Mouse (Mus musculus) myocyte (in vitro differentiated cells): ENCODE measurements around the gene Flad1.

Experiments used
- E2F4 ChIP-seq: IDR thresholded peaks from one replicate; pipeline ENCODE4 v1.6.1; 2011; ENCODE audit warnings: mild to moderate bottlenecking, control low read depth, moderate library complexity; ENCODE audit not compliant: insufficient read depth
- MAX ChIP-seq: IDR thresholded peaks from one replicate; pipeline ENCODE4 v1.6.1; 2011; ENCODE audit warnings: low read depth, mild to moderate bottlenecking, control low read depth
- MYOG ChIP-seq, 3 experiments: IDR thresholded peaks; one replicate each; pipeline ENCODE4 v1.6.1; 2011; ENCODE audit warnings: control low read depth in 2 of 3, low read depth in 2 of 3, mild to moderate bottlenecking in 2 of 3; ENCODE audit not compliant: insufficient read length in 2 of 3, control insufficient read depth in 1 of 3, insufficient read depth in 1 of 3
- POLR2A ChIP-seq: IDR thresholded peaks from one replicate; pipeline ENCODE4 v1.6.1; 2011; ENCODE audit warnings: low read depth, mild to moderate bottlenecking, control low read depth, moderate library complexity; ENCODE audit not compliant: insufficient read length
- POLR2AphosphoS2 ChIP-seq: IDR thresholded peaks from one replicate; pipeline ENCODE4 v1.6.1; 2011; ENCODE audit warnings: low read depth, control low read depth; ENCODE audit not compliant: insufficient read length
- REST ChIP-seq: IDR thresholded peaks from one replicate; pipeline ENCODE4 v1.6.1; 2011; ENCODE audit warnings: mild to moderate bottlenecking, control low read depth, moderate library complexity; ENCODE audit not compliant: insufficient read depth, insufficient read length
- TCF12 ChIP-seq: IDR thresholded peaks from one replicate; pipeline ENCODE4 v1.6.1; 2011; ENCODE audit warnings: mild to moderate bottlenecking, control low read depth; ENCODE audit not compliant: poor library complexity, insufficient read depth, severe bottlenecking
- USF1 ChIP-seq: IDR thresholded peaks from one replicate; pipeline ENCODE4 v1.6.1; 2011; ENCODE audit warnings: low read depth, mild to moderate bottlenecking, control low read depth, moderate library complexity

DNA sequence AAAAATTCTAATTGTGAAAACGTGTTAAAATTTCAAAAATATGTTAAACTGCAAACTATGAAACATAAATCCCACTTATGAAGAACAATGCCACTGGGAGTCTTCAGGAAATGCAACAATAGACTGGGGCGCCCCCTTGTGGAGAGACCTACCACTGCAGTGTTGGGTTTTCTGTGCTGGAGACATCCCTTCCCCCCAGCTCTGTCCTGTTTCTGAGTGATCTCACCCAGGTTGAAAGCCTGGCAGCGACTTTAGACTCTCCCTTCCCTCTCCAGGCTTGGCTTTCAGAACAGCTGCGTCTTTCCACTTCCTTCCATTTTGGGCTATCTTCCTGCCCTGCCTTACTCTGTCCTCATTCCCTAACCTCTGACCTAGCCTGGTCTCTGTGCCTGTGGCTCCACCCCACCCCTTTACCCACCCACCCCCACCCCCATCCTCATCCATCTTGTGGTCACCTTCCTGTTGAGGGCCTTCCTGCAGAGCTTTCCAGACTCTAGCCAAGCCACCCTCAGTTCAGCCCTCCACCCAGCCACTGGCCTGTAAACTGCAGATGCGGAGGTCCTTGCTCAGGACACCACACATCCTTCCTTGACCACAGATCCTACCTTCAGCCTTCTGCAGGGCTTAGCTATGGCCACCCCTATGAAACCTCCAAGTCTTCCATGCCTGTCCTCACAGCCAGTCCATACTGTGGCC is 56.7 kb downstream of the Flad1 start:
- TF ChIP-seq MYOG (IDR thresholded peaks at IDR 0.05; ENCODE audit: control insufficient read depth in 1 of 3, insufficient read depth in 1 of 3, insufficient read length in 2 of 3, low read depth in 2 of 3), result no peak
- TF ChIP-seq POLR2A, result no peak
- no peak for TF ChIP-seq POLR2AphosphoS2
- TF ChIP-seq MAX, result no peak
- TF ChIP-seq E2F4, result no peak
- no peak for TF ChIP-seq USF1
- no peak for TF ChIP-seq TCF12
- TF ChIP-seq REST, result no peak
